Mouse (Mus musculus) T-helper 1 cell (primary cell): Measurements from ENCODE around the gene Fut8.

Experiments used
- in situ Hi-C: fragments of 300-600 bp; cut with MboI, MseI; formaldehyde crosslinking; loops from one replicate; pipeline ENCODE4 v1.15.1; 2025; ENCODE audit warnings: high pct_unique_total_duplicates

Gene Fut8

GRCm38 (mm10) chr12:77237950-77238530 is at the start of gene Fut8:
Gene Fut8, plus strand, starts transcription at chr12:77238125.
- in situ Hi-C loops, result loop anchor here (10.0 to 25.0 kb wide), 2 partner anchors 203 to 424 kb away; no protein-coding TSS in a partner anchor

- in situ Hi-C loops, result loop anchor here (10.0 kb wide), 1 partner anchor 64 kb away; no protein-coding TSS in a partner anchor
Measured at GRCm38 (mm10) chr12:77189161-77189560, 48.8 kb upstream of the Fut8 start.

- in situ Hi-C loops, result loop anchor here (10.0 kb wide), 1 partner anchor 65 kb away; no protein-coding TSS in a partner anchor
Measured at GRCm38 (mm10) chr12:77189933-77190446, 47.9 kb upstream of the Fut8 start.

- in situ Hi-C loops, result no loop called here
Measured at GRCm38 (mm10) chr12:77191478-77192271, 46.2 kb upstream of the Fut8 start.

GRCm38 (mm10) chr12:77192714-77193113 is 45.2 kb upstream of the Fut8 start:
- in situ Hi-C loops, result no loop called here

- in situ Hi-C loops, result no loop called here
Measured at GRCm38 (mm10) chr12:77193225-77193716, 44.7 kb upstream of the Fut8 start.

GRCm38 (mm10) chr12:77195044-77195443 is 42.9 kb upstream of the Fut8 start:
- in situ Hi-C loops, result no loop called here

GRCm38 (mm10) chr12:77196529-77197095 is 41.3 kb upstream of the Fut8 start:
- in situ Hi-C loops, result no loop called here

GRCm38 (mm10) chr12:77197121-77197599 is 40.8 kb upstream of the Fut8 start:
- in situ Hi-C loops, result no loop called here

- in situ Hi-C loops, result no loop called here
Measured at GRCm38 (mm10) chr12:77198253-77198652, 39.7 kb upstream of the Fut8 start.

- in situ Hi-C loops, result no loop called here
Measured at GRCm38 (mm10) chr12:77201461-77202143, 36.3 kb upstream of the Fut8 start.

GRCm38 (mm10) chr12:77203136-77203535 is 34.8 kb upstream of the Fut8 start:
- in situ Hi-C loops, result no loop called here

- in situ Hi-C loops, result no loop called here
Measured at GRCm38 (mm10) chr12:77206852-77207251, 31.1 kb upstream of the Fut8 start.

GRCm38 (mm10) chr12:77208056-77208455 is 29.9 kb upstream of the Fut8 start:
- in situ Hi-C loops, result no loop called here

- in situ Hi-C loops, result no loop called here
Measured at GRCm38 (mm10) chr12:77208576-77209180, 29.2 kb upstream of the Fut8 start.

GRCm38 (mm10) chr12:77211695-77212208 is 26.2 kb upstream of the Fut8 start:
- in situ Hi-C loops, result no loop called here

GRCm38 (mm10) chr12:77213896-77214564 is 23.9 kb upstream of the Fut8 start:
- in situ Hi-C loops, result no loop called here

GRCm38 (mm10) chr12:77214565-77214909 is 23.4 kb upstream of the Fut8 start:
- in situ Hi-C loops, result no loop called here

- in situ Hi-C loops, result no loop called here
Measured at GRCm38 (mm10) chr12:77216511-77217192, 21.3 kb upstream of the Fut8 start.

GRCm38 (mm10) chr12:77220616-77221015 is 17.3 kb upstream of the Fut8 start:
- in situ Hi-C loops, result no loop called here
